Mouse (Mus musculus): ENCODE data around the gene Atg7. TPM values are rescaled to one million over a fixed set of nuclear protein-coding genes. Genes with fewer than 3 reads are reported as not detected.

The Atg7 gene
- total RNA-seq, 1 experiment: 14.6 TPM

DNA sequence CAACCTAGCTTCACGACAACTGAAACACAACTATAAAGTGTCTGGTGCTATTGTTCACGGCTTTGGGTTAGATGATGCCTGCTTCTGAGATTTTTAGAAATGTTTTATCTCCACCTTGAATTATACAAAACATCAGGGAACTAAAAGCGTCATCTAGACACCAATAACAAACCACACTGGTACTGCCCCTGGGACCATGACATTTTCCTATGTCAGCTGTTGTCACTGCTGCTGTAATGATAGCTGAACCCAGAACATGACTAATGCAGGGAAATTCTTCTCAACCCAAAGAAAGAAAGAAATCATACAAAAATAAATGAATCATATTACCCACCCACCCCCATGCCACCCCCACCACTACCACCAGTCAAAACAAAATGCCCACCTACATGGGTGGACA lies 261.9 kb downstream of the Atg7 start:
- Histone ChIP-seq H3K36me3 (ENCODE audit: control insufficient read depth, insufficient read depth, low read length, poor library complexity, severe bottlenecking) (no peaks in the 10 kb centered on the region), H3K4me3 (ENCODE audit: insufficient read depth in 1 of 2, low read depth in 1 of 2, low read length in 2 of 2, poor library complexity in 1 of 2, severe bottlenecking in 1 of 2) (no peak overlapping the region), H3K4me1 (ENCODE audit: control insufficient read depth in 2 of 2, insufficient read depth in 2 of 2, low read length in 2 of 2, poor library complexity in 1 of 2) (peaks cover 0 to 7% of the 10 kb centered on the region in 2 experiments; a peak in 1 of 4 replicates), H3K9ac (ENCODE audit: insufficient read depth, low read depth, low read length, poor library complexity, severe bottlenecking) (no peak overlapping the region), H3K9me3 (ENCODE audit: control insufficient read depth, insufficient read depth, low read depth, low read length) (no peaks in the 10 kb centered on the region), H3K27ac (ENCODE audit: insufficient read depth, low read depth, low read length, poor library complexity, severe bottlenecking) (no peak overlapping the region)
- in situ Hi-C loops (cut with MboI; ENCODE audit: low sequenced_read_pairs in 2 of 2, unreplicated experiment in 2 of 2): loop anchor here in 1 of 2 experiments (25.0 kb wide), 1 partner anchor 107 kb away; no protein-coding TSS in a partner anchor
- TF ChIP-seq CHD2 (IDR thresholded peaks at IDR 0.05; ENCODE audit: low read depth, low read length): no peak
- no peak for TF ChIP-seq ZNF384 (IDR thresholded peaks at IDR 0.05; ENCODE audit: low read depth, low read length)
- no peak for TF ChIP-seq ZC3H11A (IDR thresholded peaks at IDR 0.05; ENCODE audit: borderline replicate concordance, low read depth, low read length)
- TF ChIP-seq HCFC1 (IDR thresholded peaks at IDR 0.05; ENCODE audit: borderline replicate concordance, insufficient read depth, low read length): no peak
- no peak for TF ChIP-seq MAFK (IDR thresholded peaks at IDR 0.05; ENCODE audit: insufficient read depth, low read depth, low read length)
- DNase-seq (ENCODE audit: low read depth, low spot score): no peak

DNA sequence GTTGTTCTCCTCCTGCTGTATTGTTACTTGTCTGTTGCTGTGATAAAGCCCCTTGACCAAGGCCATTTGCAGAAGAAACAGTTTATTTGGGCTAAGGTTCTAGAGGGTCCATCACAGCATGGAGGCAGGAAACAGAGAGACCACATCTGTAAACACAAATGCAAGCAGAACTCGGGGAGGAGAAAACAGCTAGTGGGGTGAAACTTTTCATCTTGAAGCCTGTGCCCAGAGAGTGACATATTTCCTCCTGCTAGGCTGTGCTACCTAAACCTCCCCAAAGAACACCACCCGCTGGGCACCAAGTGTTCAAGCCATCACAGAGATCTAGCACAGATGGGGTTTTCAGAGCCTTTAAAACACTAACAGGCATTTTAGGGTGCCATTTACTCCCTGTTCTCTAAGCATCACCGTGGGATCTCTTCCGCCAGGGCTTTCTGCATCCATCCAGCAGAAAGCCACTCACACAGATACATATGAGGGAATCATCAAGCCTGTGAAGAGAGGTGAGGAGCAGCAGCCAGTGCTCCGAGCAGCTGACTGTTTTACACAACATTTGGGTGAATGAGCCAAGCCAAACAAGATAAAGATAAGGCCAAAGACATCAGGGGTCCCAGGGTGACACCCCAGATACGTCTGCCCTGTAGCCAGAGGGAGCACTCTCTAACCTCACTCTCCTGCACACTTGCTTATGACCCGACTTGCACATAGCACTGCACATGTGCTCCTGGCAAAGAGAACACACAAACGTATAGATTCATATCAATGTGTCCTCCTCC lies 262.5 kb downstream of the Atg7 start:
- no peak overlapping the region for H3K27ac ChIP-seq (ENCODE audit: insufficient read depth, low read depth, low read length, poor library complexity, severe bottlenecking)
- peaks cover 0 to 5% of the 10 kb centered on the region in 2 experiments; a peak in 1 of 4 replicates for H3K4me1 ChIP-seq (ENCODE audit: control insufficient read depth in 2 of 2, insufficient read depth in 2 of 2, low read length in 2 of 2, poor library complexity in 1 of 2)
- in situ Hi-C loops (cut with MboI; ENCODE audit: low sequenced_read_pairs in 2 of 2, unreplicated experiment in 2 of 2): loop anchor here in 1 of 2 experiments (25.0 kb wide), 1 partner anchor 107 kb away; no protein-coding TSS in a partner anchor
- TF ChIP-seq ZNF384 (IDR thresholded peaks at IDR 0.05; ENCODE audit: low read depth, low read length) (no peak), HCFC1 (IDR thresholded peaks at IDR 0.05; ENCODE audit: borderline replicate concordance, insufficient read depth, low read length) (no peak), MAFK (IDR thresholded peaks at IDR 0.05; ENCODE audit: insufficient read depth, low read depth, low read length) (no peak), CHD2 (IDR thresholded peaks at IDR 0.05; ENCODE audit: low read depth, low read length) (no peak), ZC3H11A (IDR thresholded peaks at IDR 0.05; ENCODE audit: borderline replicate concordance, low read depth, low read length) (no peak)
- no peak for DNase-seq (ENCODE audit: low read depth, low spot score)
- H3K9ac ChIP-seq (ENCODE audit: insufficient read depth, low read depth, low read length, poor library complexity, severe bottlenecking): no peak overlapping the region
- H3K4me3 ChIP-seq (ENCODE audit: insufficient read depth in 1 of 2, low read depth in 1 of 2, low read length in 2 of 2, poor library complexity in 1 of 2, severe bottlenecking in 1 of 2): no peak overlapping the region
- H3K36me3 ChIP-seq (ENCODE audit: control insufficient read depth, insufficient read depth, low read length, poor library complexity, severe bottlenecking): no peaks in the 10 kb centered on the region
- H3K9me3 ChIP-seq (ENCODE audit: control insufficient read depth, insufficient read depth, low read depth, low read length): no peaks in the 10 kb centered on the region

DNA sequence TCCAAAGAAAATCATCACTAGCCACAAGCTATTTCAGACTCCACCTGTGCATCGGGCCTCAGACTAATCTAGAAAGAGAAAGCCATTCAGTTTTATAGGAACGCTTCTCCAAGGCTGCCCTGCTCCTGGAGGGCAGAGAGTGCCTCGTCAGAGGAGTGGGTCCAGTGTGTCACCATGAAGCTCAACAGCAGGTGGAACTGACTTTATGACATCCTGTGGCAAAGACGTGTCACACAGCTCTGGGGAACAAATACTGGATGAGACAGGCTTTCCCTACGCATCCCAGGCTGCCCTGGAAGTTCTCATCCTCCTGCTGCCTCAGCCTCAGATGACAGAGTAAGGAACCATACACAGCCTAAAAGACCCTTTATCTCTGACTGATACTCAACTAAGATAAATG lies 263.3 kb downstream of the Atg7 start:
- no peaks in the 10 kb centered on the region for H3K36me3 ChIP-seq (ENCODE audit: control insufficient read depth, insufficient read depth, low read length, poor library complexity, severe bottlenecking)
- H3K9me3 ChIP-seq (ENCODE audit: control insufficient read depth, insufficient read depth, low read depth, low read length): no peaks in the 10 kb centered on the region
- in situ Hi-C loops (cut with MboI; ENCODE audit: low sequenced_read_pairs in 2 of 2, unreplicated experiment in 2 of 2): loop anchor here in 1 of 2 experiments (25.0 kb wide), 1 partner anchor 106 kb away; no protein-coding TSS in a partner anchor
- no peak for DNase-seq (ENCODE audit: low read depth, low spot score)
- no peak overlapping the region for H3K9ac ChIP-seq (ENCODE audit: insufficient read depth, low read depth, low read length, poor library complexity, severe bottlenecking)
- peaks cover 0 to 4% of the 10 kb centered on the region in 2 experiments; a peak in 1 of 4 replicates for H3K4me1 ChIP-seq (ENCODE audit: control insufficient read depth in 2 of 2, insufficient read depth in 2 of 2, low read length in 2 of 2, poor library complexity in 1 of 2)
- no peak overlapping the region for H3K27ac ChIP-seq (ENCODE audit: insufficient read depth, low read depth, low read length, poor library complexity, severe bottlenecking)
- H3K4me3 ChIP-seq (ENCODE audit: insufficient read depth in 1 of 2, low read depth in 1 of 2, low read length in 2 of 2, poor library complexity in 1 of 2, severe bottlenecking in 1 of 2): no peak overlapping the region
- TF ChIP-seq ZNF384 (IDR thresholded peaks at IDR 0.05; ENCODE audit: low read depth, low read length): no peak
- no peak for TF ChIP-seq ZC3H11A (IDR thresholded peaks at IDR 0.05; ENCODE audit: borderline replicate concordance, low read depth, low read length)
- TF ChIP-seq MAFK (IDR thresholded peaks at IDR 0.05; ENCODE audit: insufficient read depth, low read depth, low read length): no peak
- TF ChIP-seq CHD2 (IDR thresholded peaks at IDR 0.05; ENCODE audit: low read depth, low read length): no peak
- TF ChIP-seq HCFC1 (IDR thresholded peaks at IDR 0.05; ENCODE audit: borderline replicate concordance, insufficient read depth, low read length): no peak

DNA sequence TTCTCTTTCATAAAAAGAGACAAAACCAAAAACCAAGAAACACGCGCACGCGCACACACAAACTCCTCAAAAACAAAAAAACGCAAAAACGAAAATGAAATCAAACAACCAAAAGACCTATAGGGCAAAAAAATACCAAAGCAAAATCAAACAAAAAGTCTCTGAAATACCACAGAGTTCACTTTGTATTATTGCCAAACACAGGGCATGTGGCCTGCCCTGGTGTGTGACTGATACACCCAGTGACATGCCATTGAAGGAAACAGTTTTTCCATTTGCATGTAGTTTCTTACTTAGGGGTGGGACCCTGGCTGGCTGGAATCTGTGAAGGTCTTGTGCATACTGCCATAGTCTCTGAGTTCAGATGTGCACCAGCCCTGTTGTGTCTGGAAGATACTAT lies 264.6 kb downstream of the Atg7 start:
- Histone ChIP-seq H3K27ac (ENCODE audit: insufficient read depth, low read depth, low read length, poor library complexity, severe bottlenecking) (no peak overlapping the region), H3K4me1 (ENCODE audit: control insufficient read depth in 2 of 2, insufficient read depth in 2 of 2, low read length in 2 of 2, poor library complexity in 1 of 2) (no peaks in the 10 kb centered on the region; a peak in 1 of 4 replicates), H3K9ac (ENCODE audit: insufficient read depth, low read depth, low read length, poor library complexity, severe bottlenecking) (no peak overlapping the region), H3K36me3 (ENCODE audit: control insufficient read depth, insufficient read depth, low read length, poor library complexity, severe bottlenecking) (no peaks in the 10 kb centered on the region), H3K9me3 (ENCODE audit: control insufficient read depth, insufficient read depth, low read depth, low read length) (no peaks in the 10 kb centered on the region), H3K4me3 (ENCODE audit: insufficient read depth in 1 of 2, low read depth in 1 of 2, low read length in 2 of 2, poor library complexity in 1 of 2, severe bottlenecking in 1 of 2) (no peak overlapping the region)
- TF ChIP-seq MAFK (IDR thresholded peaks at IDR 0.05; ENCODE audit: insufficient read depth, low read depth, low read length): no peak
- TF ChIP-seq HCFC1 (IDR thresholded peaks at IDR 0.05; ENCODE audit: borderline replicate concordance, insufficient read depth, low read length): no peak
- TF ChIP-seq ZNF384 (IDR thresholded peaks at IDR 0.05; ENCODE audit: low read depth, low read length): no peak
- no peak for TF ChIP-seq ZC3H11A (IDR thresholded peaks at IDR 0.05; ENCODE audit: borderline replicate concordance, low read depth, low read length)
- TF ChIP-seq CHD2 (IDR thresholded peaks at IDR 0.05; ENCODE audit: low read depth, low read length): no peak
- DNase-seq (ENCODE audit: low read depth, low spot score): no peak
- in situ Hi-C loops (cut with MboI; ENCODE audit: low sequenced_read_pairs in 2 of 2, unreplicated experiment in 2 of 2): loop anchor here in 1 of 2 experiments (25.0 kb wide), 1 partner anchor 105 kb away; no protein-coding TSS in a partner anchor
